Mouse (Mus musculus) megakaryocyte, embryonic 14.5 days (primary cell): ENCODE results near the gene Arf3.

Experiments
- FLI1 ChIP-seq: IDR thresholded peaks from 2 replicates; pipeline ENCODE4 v1.6.1; 2012; ENCODE audit warnings: low read length, inconsistent platforms, mixed read lengths
- GATA1 ChIP-seq: IDR thresholded peaks from 3 replicates; pipeline ENCODE4 v1.6.1; 2012; ENCODE audit warnings: mixed read lengths, low read length, inconsistent platforms, borderline replicate concordance

DNA sequence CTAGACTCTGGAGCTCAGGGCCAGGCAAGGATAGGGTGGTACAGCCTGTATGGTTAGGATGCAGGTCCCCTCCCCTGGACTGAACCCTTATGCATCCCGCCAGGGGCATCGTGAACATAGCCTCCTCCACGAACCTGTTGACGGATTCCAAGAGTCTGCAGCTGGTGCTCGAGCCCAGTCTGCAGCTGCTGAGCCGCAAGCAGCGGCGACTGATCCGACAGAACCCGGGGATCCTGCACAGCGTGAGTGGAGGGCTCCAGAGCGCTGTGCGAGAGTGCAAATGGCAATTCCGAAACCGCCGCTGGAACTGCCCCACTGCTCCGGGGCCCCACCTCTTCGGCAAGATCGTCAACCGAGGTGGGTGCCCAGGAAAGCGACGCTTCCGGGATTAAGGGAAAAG is 27.7 kb upstream of the Arf3 start:
- no peak for TF ChIP-seq GATA1
- TF ChIP-seq FLI1: no peak
